Mouse (Mus musculus) forebrain, postnatal 0 days (tissue): ENCODE data around the gene Pkm. TPM values are rescaled to one million over a fixed set of nuclear protein-coding genes. Genes with fewer than 3 reads are reported as not detected.

Experiments used
- ATAC-seq: fragments of 200-750 bp; cut with Nextera tagmentation; 2 replicates; pipeline ENCODE4 v1.8.0; 2017; ENCODE audit warnings: mild to moderate bottlenecking, moderate library complexity
- DNase-seq: peaks from one replicate; pipeline ENCODE4 v3.0.0-alpha.2; 2015
- H3K27ac ChIP-seq: fragments of 300-500 bp; sonication (generic); 2 replicates; pipeline ENCODE4 v1.5.1; 2014; ENCODE audit warnings: low read depth, mild to moderate bottlenecking, antibody characterized with exemption, low read length, moderate library complexity, mixed read lengths
- H3K27me3 ChIP-seq: fragments of 300-500 bp; sonication (generic); 2 replicates; pipeline ENCODE4 v1.6.1; 2014; ENCODE audit warnings: mild to moderate bottlenecking, low read length, mixed read lengths; ENCODE audit not compliant: insufficient read depth
- H3K36me3 ChIP-seq: fragments of 300-500 bp; sonication (generic); 2 replicates; pipeline ENCODE4 v1.6.1; 2014; ENCODE audit warnings: mild to moderate bottlenecking, moderate library complexity; ENCODE audit not compliant: insufficient read depth
- H3K4me1 ChIP-seq: fragments of 300-500 bp; sonication (generic); 2 replicates; pipeline ENCODE4 v1.6.1; 2014; ENCODE audit warnings: antibody characterized with exemption; ENCODE audit not compliant: insufficient read depth
- H3K4me2 ChIP-seq: fragments of 300-500 bp; sonication (generic); 2 replicates; pipeline ENCODE4 v1.6.1; 2014; ENCODE audit warnings: low read depth, mild to moderate bottlenecking, moderate library complexity
- H3K4me3 ChIP-seq: fragments of 300-500 bp; sonication (generic); 2 replicates; pipeline ENCODE4 v1.5.1; 2014; ENCODE audit warnings: low read depth, low read length, mixed read lengths
- H3K9ac ChIP-seq: fragments of 300-500 bp; sonication (generic); 2 replicates; pipeline ENCODE4 v1.6.1; 2014; ENCODE audit warnings: mild to moderate bottlenecking
- H3K9me3 ChIP-seq: fragments of 300-500 bp; sonication (generic); 2 replicates; pipeline ENCODE4 v1.6.1; 2016; ENCODE audit warnings: low read length
- CTCF ChIP-seq: sonication (generic); IDR thresholded peaks from 2 replicates; pipeline ENCODE4 v1.5.1; 2016; ENCODE audit warnings: antibody characterized with exemption, control low read depth, low read depth
- WGBS: fragments of 180-500 bp; shearing (Covaris S2); extraction: QIAGEN DNeasy Blood & Tissue Kit; methylation state at CpG from one replicate; pipeline ENCODE4 v1.1.7; 2014; 5-methylcytosine and 5-hydroxymethylcytosine counted together
- polyA plus RNA-seq: library from polyadenylated mRNA; unstranded; fragments of >200 nt; fragmentation: Nextera tagmentation; extraction: Ambion mirVana; gene quantifications from 2 replicates; pipeline ENCODE4 v1.2.1, GENCODE M21; 2015
- total RNA-seq: library from RNA; depleted of rRNA; stranded (reverse); fragments of >200 nt; gene quantifications from 2 replicates; pipeline ENCODE4 v1.2.3, GENCODE M21; 2014

Gene Pkm
- total and polyA plus RNA-seq, 2 experiments from 2014 or later = 762 to 783 TPM

- Histone ChIP-seq H3K4me3 (no peak overlapping the region), H3K9ac (no peak overlapping the region), H3K9me3 (no peaks in the 10 kb centered on the region), H3K27ac (no peak overlapping the region), H3K4me1 (peaks cover 4% of the 10 kb centered on the region; the same call in 1 of the 2 replicates), H3K27me3 (no peaks in the 10 kb centered on the region), H3K36me3 (peaks cover 79% of the 10 kb centered on the region), H3K4me2 (no peak overlapping the region)
- TF ChIP-seq CTCF = no peak
- DNase-seq = no peak
- no peak for ATAC-seq
- 81% methylated on average over 14 of the region's 14 CpGs for WGBS
These were observed 19.4 kb downstream of the Pkm start for GRCm38 (mm10) chr9:59675598-59675997.

GRCm38 (mm10) chr9:59678313-59678712, 22.1 kb downstream of the Pkm start:
- 4% methylated on average over 1 of the region's 1 CpGs for WGBS
- no peak overlapping the region for H3K4me2 ChIP-seq

GRCm38 (mm10) chr9:59679678-59680533, 23.7 kb downstream of the Pkm start, which contains the start of gene Gramd2:
Gene Gramd2, plus strand, starts transcription at chr9:59680144.
- Histone ChIP-seq H3K27me3 (no peaks in the 10 kb centered on the region), H3K27ac (peak within 1 kb of the TSS; percentile 52; the same call in 1 of the 2 replicates), H3K9ac (peak within 1 kb of the TSS; percentile 69), H3K36me3 (peaks cover 39% of the 10 kb centered on the region), H3K9me3 (no peaks in the 10 kb centered on the region), H3K4me2 (peak within 1 kb of the TSS; percentile 82), H3K4me1 (peaks cover 4% of the 10 kb centered on the region; the same call in 1 of the 2 replicates), H3K4me3 (peak within 1 kb of the TSS; percentile 61)
- peak; percentile 9 for TF ChIP-seq CTCF
- WGBS = under 1% methylated on average over 47 of the region's 47 CpGs
- DNase-seq (peak; percentile 86), ATAC-seq (peak; percentile 97)

More at GRCm38 (mm10) chr9:59678313-59678712, 22.1 kb downstream of the Pkm start:
- DNase-seq (peak; percentile 55), ATAC-seq (peak; percentile 53)
- Histone ChIP-seq H3K27me3 (no peaks in the 10 kb centered on the region), H3K9me3 (no peaks in the 10 kb centered on the region), H3K27ac (no peak overlapping the region), H3K4me3 (no peak overlapping the region), H3K9ac (no peak overlapping the region), H3K36me3 (peaks cover 52% of the 10 kb centered on the region), H3K4me1 (peaks cover 4% of the 10 kb centered on the region; the same call in 1 of the 2 replicates)
- peak; percentile 79 for TF ChIP-seq CTCF

DNA sequence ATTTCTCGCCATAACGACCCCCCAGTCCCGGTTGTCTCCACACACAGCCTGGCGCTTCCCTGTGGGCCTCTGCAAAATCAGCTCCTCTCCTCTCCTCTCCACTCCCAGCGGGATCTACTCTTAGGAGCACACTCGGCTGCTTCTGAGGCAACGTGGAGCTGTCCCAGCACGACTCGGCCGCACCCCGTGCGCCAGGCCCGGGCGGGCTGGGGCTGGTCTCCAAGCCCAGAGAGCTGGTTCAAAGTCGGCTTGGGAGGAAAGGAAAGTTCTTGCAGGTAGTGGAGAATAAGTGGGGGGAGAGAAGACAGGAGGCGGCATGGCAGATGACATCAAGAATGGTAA, 24.3 kb downstream of the Pkm start:
- Histone ChIP-seq H3K4me3 (peak overlapping the region; percentile 61), H3K36me3 (peaks cover 33% of the 10 kb centered on the region), H3K9ac (peak overlapping the region; percentile 69), H3K9me3 (no peaks in the 10 kb centered on the region), H3K27ac (no peak overlapping the region), H3K4me1 (peaks cover 4% of the 10 kb centered on the region; the same call in 1 of the 2 replicates), H3K27me3 (no peaks in the 10 kb centered on the region), H3K4me2 (peak overlapping the region; percentile 82)
- 13% methylated on average over 16 of the region's 16 CpGs for WGBS
- peak; percentile 35; the same call in 1 of the 2 replicates for ATAC-seq
- TF ChIP-seq CTCF = no peak
- no peak for DNase-seq

DNA sequence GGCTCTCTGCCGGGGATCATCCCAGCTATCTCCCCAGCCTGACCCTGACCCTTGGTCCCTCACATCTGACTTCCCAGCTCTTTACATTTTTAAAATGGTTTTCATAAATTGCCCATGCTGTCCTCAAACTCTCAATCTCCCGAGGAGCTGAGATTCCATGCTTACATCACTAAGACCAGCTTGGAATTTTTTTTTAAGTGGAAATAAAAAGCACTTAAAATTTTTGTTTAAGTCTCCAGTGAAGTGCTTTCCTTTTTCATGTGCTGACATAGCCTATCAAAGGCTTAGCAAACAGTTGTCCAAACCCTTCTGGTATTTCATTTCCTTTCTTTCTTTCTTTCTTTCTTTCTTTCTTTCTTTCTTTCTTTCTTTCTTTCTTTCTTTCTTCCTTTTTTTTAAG, 27.9 kb downstream of the Pkm start:
- Histone ChIP-seq H3K9ac (no peak overlapping the region), H3K27ac (no peak overlapping the region), H3K36me3 (peaks cover 5% of the 10 kb centered on the region; the same call in 1 of the 2 replicates), H3K4me3 (no peak overlapping the region), H3K4me1 (peaks cover 4% of the 10 kb centered on the region; the same call in 1 of the 2 replicates), H3K9me3 (no peaks in the 10 kb centered on the region), H3K4me2 (no peak overlapping the region), H3K27me3 (no peaks in the 10 kb centered on the region)
- DNase-seq (no peak), ATAC-seq (no peak)
- WGBS = 69% methylated on average over 2 of the region's 2 CpGs
- no peak for TF ChIP-seq CTCF

DNA sequence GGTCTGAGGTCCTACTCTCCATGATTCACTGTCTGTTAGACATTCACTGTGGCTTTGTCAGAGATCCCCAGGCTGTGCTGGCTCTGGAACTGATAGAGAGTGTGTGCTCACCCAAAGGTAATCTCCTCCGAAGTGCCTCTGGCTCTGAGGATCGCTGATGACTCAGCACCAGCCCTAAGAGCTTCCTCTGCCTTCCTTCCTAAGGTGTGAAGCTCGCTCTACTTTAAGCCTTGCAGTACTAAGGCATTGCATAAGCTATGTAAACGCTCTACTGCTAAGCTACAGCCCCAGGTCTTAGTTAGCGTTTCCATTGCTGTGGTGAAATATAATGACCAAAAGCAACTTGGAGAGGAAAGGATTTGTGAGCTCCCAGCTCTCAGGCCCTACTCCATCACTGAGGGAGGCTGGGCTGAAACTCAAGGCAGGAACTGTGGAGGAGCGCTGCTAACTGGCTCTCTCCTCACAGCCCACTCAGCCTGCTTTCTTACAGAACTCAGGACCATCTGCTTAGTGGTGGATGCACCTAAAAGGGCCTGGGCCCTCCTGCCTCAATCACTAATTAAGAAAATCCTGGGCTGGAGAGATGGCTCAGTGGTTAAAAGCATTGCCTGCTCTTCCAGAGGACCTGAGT, 31.4 kb downstream of the Pkm start:
- H3K4me1 ChIP-seq = peaks cover 11% of the 10 kb centered on the region; the same call in 1 of the 2 replicates
- H3K4me3 ChIP-seq = no peak overlapping the region
- no peak overlapping the region for H3K27ac ChIP-seq
- no peak for DNase-seq
- H3K4me2 ChIP-seq = no peak overlapping the region
- TF ChIP-seq CTCF = no peak
- no peak for ATAC-seq
- H3K36me3 ChIP-seq = no peaks in the 10 kb centered on the region
- H3K9me3 ChIP-seq = no peaks in the 10 kb centered on the region
- H3K9ac ChIP-seq = no peak overlapping the region
- no peaks in the 10 kb centered on the region for H3K27me3 ChIP-seq
- WGBS = 42% methylated on average over 6 of the region's 6 CpGs
